9 mouse cellular contexts compared by ENCODE assay signal in genomic region chr13:92794462-92795214, GRCm38 (mm10). TPM values are rescaled to one million over a fixed set of nuclear protein-coding genes. Genes with fewer than 3 reads are reported as not detected.
DNase-seq lines count a peak whose midpoint lies in the region; ATAC-seq and TF ChIP-seq lines count a peak whose summit lies in the region.
"Had no signal": no experiment of that assay in that cellular context is flagged by ENCODE, and none has a peak within 500 bp of the region (broad histone marks: within the 10 kb centered on the region; RNA-seq: fewer than 3 reads in every experiment).

Gene Thbs4, minus strand, starts transcription at chr13:92794818.

- H3K27ac ChIP-seq in forebrain, embryonic 12.5 days: no peak within 1 kb of the TSS
- no peak within 1 kb of the TSS for H3K27ac ChIP-seq in hindbrain, embryonic 14.5 days
- no peak within 1 kb of the TSS for H3K27ac ChIP-seq in liver, postnatal 0 days (ENCODE audit: low read depth)
- H3K27ac ChIP-seq: macrophage had no signal

- peak within 1 kb of the TSS; percentile 32 for H3K4me3 ChIP-seq in forebrain, embryonic 12.5 days (replicated peaks)
- peak within 1 kb of the TSS; percentile 35 for H3K4me3 ChIP-seq in hindbrain, embryonic 14.5 days (replicated peaks; ENCODE audit: low read length)
- H3K4me3 ChIP-seq in liver, postnatal 0 days (ENCODE audit: low read depth, low read length): peak within 1 kb of the TSS; percentile 17; the same call in 1 of the 2 replicates

- DNase-seq in layer of hippocampus, adult 18-20 months (ENCODE audit: low spot score in 2 of 2): no peak
- DNase-seq in layer of hippocampus, adult 11-12 months (ENCODE audit: low spot score): no peak
- no peak for DNase-seq in hindbrain, embryonic 14.5 days (ENCODE audit: low spot score)
- peak; percentile 15 for DNase-seq in liver, postnatal 0 days
- no peak for DNase-seq in urinary bladder, postnatal 14 days (ENCODE audit: low spot score)

- H3K9ac ChIP-seq in forebrain, embryonic 12.5 days: peak within 1 kb of the TSS; percentile 51
- H3K9ac ChIP-seq in hindbrain, embryonic 14.5 days: peak within 1 kb of the TSS; percentile 41
- no peak within 1 kb of the TSS for H3K9ac ChIP-seq in liver, postnatal 0 days (replicated peaks)

- TF ChIP-seq EP300 in liver, postnatal 0 days (IDR thresholded peaks at IDR 0.05; ENCODE audit: low read depth): no peak

- H3K4me2 ChIP-seq in forebrain, embryonic 12.5 days: peak within 1 kb of the TSS; percentile 65
- peak within 1 kb of the TSS; percentile 60 for H3K4me2 ChIP-seq in hindbrain, embryonic 14.5 days (replicated peaks)
- H3K4me2 ChIP-seq in liver, postnatal 0 days (ENCODE audit: low read depth, low read length): peak within 1 kb of the TSS; percentile 47; the same call in 1 of the 2 replicates

- TF ChIP-seq CTCF in liver, postnatal 0 days (IDR thresholded peaks at IDR 0.05; ENCODE audit: low read depth): 0 out of 2 replicates have a peak, but pooled peaks have one; percentile 4

- 6% methylated on average over 32 of the region's 45 CpGs for WGBS in forebrain, embryonic 12.5 days
- 5% methylated on average over 40 of the region's 45 CpGs for WGBS in hindbrain, embryonic 14.5 days
- 10% methylated on average over 29 of the region's 45 CpGs for WGBS in liver, postnatal 0 days (ENCODE audit: insufficient replicate concordance)

- ATAC-seq in forebrain, embryonic 12.5 days (ENCODE audit: low FRiP score): peak; percentile 66; the same call in 1 of the 2 replicates
- peak; percentile 67; the same call in 1 of the 2 replicates for ATAC-seq in hindbrain, embryonic 14.5 days (ENCODE audit: low FRiP score)
- no peak for ATAC-seq in liver, postnatal 0 days
- no peak for ATAC-seq in frontal cortex, adult (ENCODE audit: low TSS enrichment)
- no peak for ATAC-seq in activated CD4-positive, CD25-positive, alpha-beta regulatory T cell, adult 4 months

- no peaks in the 10 kb centered on the region for H3K36me3 ChIP-seq in forebrain, embryonic 12.5 days (replicated peaks)
- H3K36me3 ChIP-seq in hindbrain, embryonic 14.5 days (replicated peaks; ENCODE audit: control insufficient read depth, insufficient read depth): no peaks in the 10 kb centered on the region
- no peaks in the 10 kb centered on the region for H3K36me3 ChIP-seq in liver, postnatal 0 days (replicated peaks; ENCODE audit: insufficient read depth, low read length)

- H3K9me3 ChIP-seq in forebrain, embryonic 12.5 days: no peaks in the 10 kb centered on the region
- no peaks in the 10 kb centered on the region for H3K9me3 ChIP-seq in hindbrain, embryonic 14.5 days (ENCODE audit: control insufficient read depth, low read length)
- no peaks in the 10 kb centered on the region for H3K9me3 ChIP-seq in liver, postnatal 0 days (ENCODE audit: low read length)

- peaks cover 41% of the 10 kb centered on the region for H3K27me3 ChIP-seq in forebrain, embryonic 12.5 days
- peaks cover 21% of the 10 kb centered on the region for H3K27me3 ChIP-seq in hindbrain, embryonic 14.5 days (ENCODE audit: control insufficient read depth, insufficient read depth, low read length)
- H3K27me3 ChIP-seq in liver, postnatal 0 days (ENCODE audit: insufficient read depth, low read length): peaks cover 27% of the 10 kb centered on the region

- peaks cover 6% of the 10 kb centered on the region; the same call in 1 of the 2 replicates for H3K4me1 ChIP-seq in forebrain, embryonic 12.5 days
- H3K4me1 ChIP-seq in hindbrain, embryonic 14.5 days (replicated peaks; ENCODE audit: control insufficient read depth, insufficient read depth, low read length): peaks cover 7% of the 10 kb centered on the region; the same call in 1 of the 2 replicates
- peaks cover 5% of the 10 kb centered on the region; the same call in 1 of the 2 replicates for H3K4me1 ChIP-seq in liver, postnatal 0 days (ENCODE audit: insufficient read depth)

RNA-seq across cellular contexts. Expression of gene Thbs4, which starts in this region (rescaled TPM):
- 10 to 100 TPM; 23.1 to 24.3 TPM for total RNA-seq in layer of hippocampus, adult 18-20 months (2021)
- 0.97 and 1.4 TPM in 2 replicates for polyA plus RNA-seq in forebrain, embryonic 12.5 days (2016; fragmentation: Nextera tagmentation; extraction: Ambion mirVana)
- polyA plus RNA-seq in hindbrain, embryonic 14.5 days (2014; fragmentation: Nextera tagmentation; extraction: Ambion mirVana): 1.2 and 1.3 TPM in 2 replicates
- 0.06 and 0.19 TPM in 2 replicates for polyA plus RNA-seq in liver, postnatal 0 days (2015; fragmentation: Nextera tagmentation; extraction: Ambion mirVana)
- not detected for polyA plus RNA-seq in activated CD4-positive, CD25-positive, alpha-beta regulatory T cell, adult 4 months (2017; shearing (Covaris generic))
- polyA plus RNA-seq: macrophage had no signal

Comparison
In these comparisons a context has a peak if more than half of its experiments do, and no peak if none do; other contexts are left out.
1. Peak in DNase-seq, H3K4me3 ChIP-seq and H3K4me2 ChIP-seq in liver, postnatal 0 days; RNA of the gene not detected or under 1 TPM.
2. ATAC-seq: peak in forebrain, embryonic 12.5 days (single experiment) and hindbrain, embryonic 14.5 days (single experiment); none in liver, postnatal 0 days (single experiment), frontal cortex, adult (single experiment) and activated CD4-positive, CD25-positive, alpha-beta regulatory T cell, adult 4 months (single experiment).
3. Peak in every context shown above with its lines, with median percentiles within 50 percentile points of each other: H3K4me2 ChIP-seq and H3K4me3 ChIP-seq.